Mouse (Mus musculus): ENCODE data around the gene Cbx5.

- TF ChIP-seq CTCF (IDR thresholded peaks at IDR 0.05; ENCODE audit: control insufficient read depth, insufficient read depth, low read length): no peak
- TF ChIP-seq POLR2A (IDR thresholded peaks at IDR 0.05; ENCODE audit: borderline replicate concordance, control insufficient read depth, low read depth, low read length): no peak
These were observed 46.0 kb downstream of the Cbx5 start for GRCm38 (mm10) chr15:103193606-103194005.

Measured in bone marrow, adult 2 months (tissue).